In the genomic region with DNA sequence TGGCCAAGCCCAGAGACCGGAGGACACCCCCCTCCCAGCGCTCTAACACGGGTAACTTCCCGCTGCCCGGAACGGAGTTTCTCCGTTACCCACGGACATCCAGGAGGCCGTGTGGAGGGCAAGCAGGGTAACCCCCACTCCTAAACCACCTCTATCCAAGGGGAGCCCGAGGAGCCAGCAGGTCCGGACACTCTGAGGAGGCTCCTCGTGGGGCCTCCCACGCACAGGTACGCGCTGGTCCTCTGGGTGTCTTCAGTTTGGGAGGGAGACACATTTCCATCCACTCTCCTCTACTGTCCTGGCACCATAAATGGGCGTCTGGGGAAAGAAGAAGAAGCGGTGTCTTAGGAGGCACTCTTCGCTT, we compare ENCODE assay signal across 11 mouse cellular contexts.
DNase-seq lines count a peak whose midpoint lies in the region; ATAC-seq and TF ChIP-seq lines count a peak whose summit lies in the region.
"Had no signal": no experiment of that assay in that cellular context is flagged by ENCODE, and none has a peak within 500 bp of the region (broad histone marks: within the 10 kb centered on the region; RNA-seq: fewer than 3 reads in every experiment).

No protein-coding gene starts in this region.

- WGBS in heart, adult 2 months = 6% methylated on average over 18 of the region's 18 CpGs
- 4% methylated on average over 18 of the region's 18 CpGs for WGBS in hindbrain, embryonic 12.5 days
- 6% methylated on average over 18 of the region's 18 CpGs for WGBS in midbrain, embryonic 11.5 days

- no peak for TF ChIP-seq CTCF in heart, adult 2 months (IDR thresholded peaks at IDR 0.05)

- TF ChIP-seq EP300 in heart, adult 2 months (IDR thresholded peaks at IDR 0.05; ENCODE audit: insufficient read depth, low read depth, low read length) = no peak

- H3K4me3 ChIP-seq in heart, adult 2 months = peak overlapping the region; percentile 44
- peak overlapping the region; percentile 58 to 87; a peak in 3 of 4 replicates for H3K4me3 ChIP-seq in ES-E14 (ENCODE audit: insufficient read depth in 1 of 2, low read depth in 1 of 2, low read length in 2 of 2, poor library complexity in 1 of 2, severe bottlenecking in 1 of 2)
- H3K4me3 ChIP-seq in hindbrain, embryonic 12.5 days = peak overlapping the region; percentile 49
- H3K4me3 ChIP-seq in midbrain, embryonic 11.5 days (ENCODE audit: low read depth, low read length) = peak overlapping the region; percentile 55
- H3K4me3 ChIP-seq: myocyte had no signal

- peak; percentile 50 for ATAC-seq in hindbrain, embryonic 12.5 days (ENCODE audit: low FRiP score)
- no peak; the same call in 1 of the 2 replicates for ATAC-seq in midbrain, embryonic 11.5 days (ENCODE audit: low FRiP score)
- ATAC-seq: inflammation-experienced regulatory T-cells, adult 6 months had no signal

- no peaks in the 10 kb centered on the region for H3K36me3 ChIP-seq in heart, adult 2 months (ENCODE audit: control insufficient read depth, insufficient read depth, low read length)
- no peaks in the 10 kb centered on the region for H3K36me3 ChIP-seq in ES-E14 (ENCODE audit: control insufficient read depth, insufficient read depth, low read length, poor library complexity, severe bottlenecking)
- no peaks in the 10 kb centered on the region for H3K36me3 ChIP-seq in hindbrain, embryonic 12.5 days
- H3K36me3 ChIP-seq in midbrain, embryonic 11.5 days (ENCODE audit: control insufficient read depth, insufficient read depth, low read length) = no peaks in the 10 kb centered on the region

- H3K27me3 ChIP-seq in heart, adult 2 months (ENCODE audit: control insufficient read depth, insufficient read depth, low read length) = peaks cover 2% of the 10 kb centered on the region; the same call in 1 of the 2 replicates
- H3K27me3 ChIP-seq in hindbrain, embryonic 12.5 days = peaks cover 51% of the 10 kb centered on the region
- H3K27me3 ChIP-seq in midbrain, embryonic 11.5 days (ENCODE audit: control insufficient read depth, insufficient read depth, low read length) = peaks cover 25% of the 10 kb centered on the region

- TF ChIP-seq POLR2A in heart, adult 2 months (IDR thresholded peaks at IDR 0.05; ENCODE audit: insufficient read depth, low read depth, low read length) = no peak

- 0 out of 2 replicates have a peak, but pooled peaks cover 2% of the 10 kb centered on the region for H3K4me1 ChIP-seq in heart, adult 2 months (ENCODE audit: control insufficient read depth, insufficient read depth, low read length)
- peaks cover 2 to 12% of the 10 kb centered on the region in 2 experiments; a peak in 2 of 4 replicates for H3K4me1 ChIP-seq in ES-E14 (ENCODE audit: control insufficient read depth in 2 of 2, insufficient read depth in 2 of 2, low read length in 2 of 2, poor library complexity in 1 of 2)
- H3K4me1 ChIP-seq in hindbrain, embryonic 12.5 days = peaks cover 11% of the 10 kb centered on the region
- H3K4me1 ChIP-seq in midbrain, embryonic 11.5 days (ENCODE audit: control insufficient read depth, insufficient read depth, low read length) = peaks cover 4% of the 10 kb centered on the region

- H3K79me2 ChIP-seq in heart, adult 2 months (replicated peaks; ENCODE audit: control insufficient read depth, insufficient read depth, low read length) = no peaks in the 10 kb centered on the region

- in situ Hi-C loops in ES-E14 (cut with MboI; ENCODE audit: low sequenced_read_pairs in 2 of 2, unreplicated experiment in 2 of 2) = no loop called here

- DNase-seq in heart, adult 2 months = no peak
- DNase-seq in heart, postnatal 4 days = no peak
- DNase-seq in ES-E14 (ENCODE audit: low read depth, low spot score) = no peak
- DNase-seq in midbrain, embryonic 11.5 days (ENCODE audit: low spot score, missing footprints) = no peak
- DNase-seq in c-Kit-positive CD71-positive TER-119-positive erythroid progenitor cells, embryonic 14.5 days (ENCODE audit: low spot score) = no peak
- DNase-seq in spleen, postnatal 14 days (ENCODE audit: low spot score in 2 of 2) = no peak
- DNase-seq in gastrocnemius, postnatal 36 days = no peak
- DNase-seq: B cell, adult 2 months had no signal

- no peaks in the 10 kb centered on the region for H3K9me3 ChIP-seq in ES-E14 (ENCODE audit: control insufficient read depth, insufficient read depth, low read depth, low read length)
- H3K9me3 ChIP-seq in hindbrain, embryonic 12.5 days (replicated peaks) = no peaks in the 10 kb centered on the region
- H3K9me3 ChIP-seq in midbrain, embryonic 11.5 days (ENCODE audit: control insufficient read depth, low read length) = no peaks in the 10 kb centered on the region

- intact Hi-C loops in heart, adult 2 months (cut with DNase I) = no loop called here
- intact Hi-C loops in gastrocnemius, postnatal 36 days (cut with DNase I) = no loop called here

- H3K4me2 ChIP-seq in hindbrain, embryonic 12.5 days (replicated peaks) = peak overlapping the region; percentile 73
- H3K4me2 ChIP-seq in midbrain, embryonic 11.5 days = peak overlapping the region; percentile 92

- H3K27ac ChIP-seq in heart, adult 2 months = no peak overlapping the region
- H3K27ac ChIP-seq in ES-E14 (ENCODE audit: insufficient read depth, low read depth, low read length, poor library complexity, severe bottlenecking) = no peak overlapping the region
- H3K27ac ChIP-seq in hindbrain, embryonic 12.5 days = peak overlapping the region; percentile 69; the same call in 1 of the 2 replicates
- H3K27ac ChIP-seq in midbrain, embryonic 11.5 days (ENCODE audit: low read depth, low read length) = no peak overlapping the region

- H3K9ac ChIP-seq in heart, adult 2 months (ENCODE audit: low read depth, low read length) = no peak overlapping the region
- H3K9ac ChIP-seq in ES-E14 (ENCODE audit: insufficient read depth, low read depth, low read length, poor library complexity, severe bottlenecking) = peak overlapping the region; percentile 38; the same call in 1 of the 2 replicates
- peak overlapping the region; percentile 60 for H3K9ac ChIP-seq in hindbrain, embryonic 12.5 days
- peak overlapping the region; percentile 72 for H3K9ac ChIP-seq in midbrain, embryonic 11.5 days (ENCODE audit: low read length)

TF ChIP-seq in ES-E14, 5 proteins besides CTCF, POLR2A, EP300 and RAD21:
- no peak for TF ChIP-seq ZNF384 (IDR thresholded peaks at IDR 0.05; ENCODE audit: low read depth, low read length)
- no peak for TF ChIP-seq HCFC1 (IDR thresholded peaks at IDR 0.05; ENCODE audit: borderline replicate concordance, insufficient read depth, low read length)
- no peak for TF ChIP-seq ZC3H11A (IDR thresholded peaks at IDR 0.05; ENCODE audit: borderline replicate concordance, low read depth, low read length)
- no peak for TF ChIP-seq CHD2 (IDR thresholded peaks at IDR 0.05; ENCODE audit: low read depth, low read length)
- no peak for TF ChIP-seq MAFK (IDR thresholded peaks at IDR 0.05; ENCODE audit: insufficient read depth, low read depth, low read length)
